ENCODE assay signal across 26 mouse cellular contexts in the genomic region with DNA sequence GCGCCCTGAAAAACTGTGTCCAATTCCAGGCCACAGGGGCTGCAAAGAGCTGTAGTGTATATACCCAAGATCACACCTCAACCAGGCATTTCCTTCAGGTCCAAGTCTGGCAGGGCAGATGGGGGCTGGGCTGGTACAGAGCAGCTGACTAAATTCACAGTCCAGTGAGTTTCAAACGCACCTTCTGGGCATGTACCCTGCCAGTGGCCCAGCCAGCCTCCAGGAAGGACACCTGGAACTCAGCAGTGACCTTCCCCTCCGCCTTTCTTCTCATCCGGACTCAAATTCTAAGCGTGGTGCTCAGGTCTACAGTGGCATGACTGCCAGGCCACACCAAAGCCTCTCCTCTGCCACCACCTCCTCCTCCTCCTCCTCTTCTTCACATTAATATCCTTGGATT. TPM values are rescaled to one million over a fixed set of nuclear protein-coding genes. Genes with fewer than 3 reads are reported as not detected.
A peak's percentile ranks its signal among the peaks of the same experiment; 100 is the strongest.
DNase-seq lines count a peak whose midpoint lies in the region; ATAC-seq and TF ChIP-seq lines count a peak whose summit lies in the region.
"Had no signal": no experiment of that assay in that cellular context is flagged by ENCODE, and none has a peak within 500 bp of the region (broad histone marks: within the 10 kb centered on the region; RNA-seq: fewer than 3 reads in every experiment).

No protein-coding gene starts in this region.

- no peak overlapping the region for H3K27ac ChIP-seq in hindbrain, embryonic 16.5 days (ENCODE audit: low read depth, low read length)
- no peak overlapping the region for H3K27ac ChIP-seq in hindbrain, postnatal 0 days
- peak overlapping the region; percentile 83 for H3K27ac ChIP-seq in kidney, adult 2 months (ENCODE audit: insufficient read depth, low read depth, low read length)
- H3K27ac ChIP-seq in hindbrain, embryonic 13.5 days = no peak overlapping the region
- H3K27ac ChIP-seq: embryonic facial prominence, embryonic 13.5 days; hindbrain, embryonic 12.5 days; intestine, embryonic 15.5 days; midbrain, embryonic 15.5 days; neural tube, embryonic 15.5 days; stomach, embryonic 15.5 days had no signal

- TF ChIP-seq POLR2A in kidney, adult 2 months (IDR thresholded peaks at IDR 0.05; ENCODE audit: low read depth, low read length) = no peak

- H3K4me1 ChIP-seq in hindbrain, embryonic 16.5 days (ENCODE audit: control insufficient read depth, insufficient read depth, low read depth, low read length) = peaks cover 3% of the 10 kb centered on the region; the same call in 1 of the 2 replicates
- no peaks in the 10 kb centered on the region; the same call in 1 of the 2 replicates for H3K4me1 ChIP-seq in hindbrain, postnatal 0 days (ENCODE audit: insufficient read depth, low read length)
- peaks cover 24% of the 10 kb centered on the region for H3K4me1 ChIP-seq in kidney, adult 2 months (ENCODE audit: control insufficient read depth, insufficient read depth, low read length)
- peaks cover 27% of the 10 kb centered on the region for H3K4me1 ChIP-seq in hindbrain, embryonic 13.5 days (replicated peaks)
- H3K4me1 ChIP-seq: heart, embryonic 12.5 days; intestine, embryonic 15.5 days; megakaryocyte, embryonic 14.5 days had no signal

- H3K27me3 ChIP-seq in hindbrain, embryonic 16.5 days (replicated peaks; ENCODE audit: control insufficient read depth, insufficient read depth, low read length) = no peaks in the 10 kb centered on the region
- H3K27me3 ChIP-seq in hindbrain, postnatal 0 days (ENCODE audit: insufficient read depth, low read length) = no peaks in the 10 kb centered on the region
- no peaks in the 10 kb centered on the region for H3K27me3 ChIP-seq in kidney, adult 2 months (replicated peaks; ENCODE audit: control insufficient read depth, insufficient read depth, low read length)
- H3K27me3 ChIP-seq in hindbrain, embryonic 13.5 days = no peaks in the 10 kb centered on the region
- H3K27me3 ChIP-seq: embryonic facial prominence, embryonic 13.5 days; heart, embryonic 12.5 days; hindbrain, embryonic 12.5 days; intestine, embryonic 15.5 days; megakaryocyte, embryonic 14.5 days; midbrain, embryonic 15.5 days; neural tube, embryonic 15.5 days; stomach, embryonic 15.5 days had no signal

- no peak overlapping the region for H3K4me2 ChIP-seq in hindbrain, embryonic 16.5 days (ENCODE audit: low read length)
- no peak overlapping the region for H3K4me2 ChIP-seq in hindbrain, postnatal 0 days (ENCODE audit: low read depth, low read length)
- no peak overlapping the region for H3K4me2 ChIP-seq in hindbrain, embryonic 13.5 days
- H3K4me2 ChIP-seq: embryonic facial prominence, embryonic 13.5 days; heart, embryonic 12.5 days; hindbrain, embryonic 12.5 days; intestine, embryonic 15.5 days; liver, embryonic 11.5 days; midbrain, embryonic 15.5 days; neural tube, embryonic 15.5 days; stomach, embryonic 15.5 days had no signal

- 0 out of 2 replicates have a peak, but pooled peaks have one; percentile 15 for ATAC-seq in hindbrain, embryonic 16.5 days
- no peak for ATAC-seq in hindbrain, postnatal 0 days
- no peak for ATAC-seq in hindbrain, embryonic 13.5 days (ENCODE audit: low FRiP score)
- ATAC-seq: CD4-positive, CD25-positive, alpha-beta regulatory T cell, adult 4 months; forebrain, embryonic 14.5 days; intestine, embryonic 15.5 days had no signal

- no peak overlapping the region for H3K9ac ChIP-seq in hindbrain, embryonic 16.5 days (ENCODE audit: low read depth, low read length)
- no peak overlapping the region for H3K9ac ChIP-seq in hindbrain, postnatal 0 days (replicated peaks; ENCODE audit: low read length)
- no peak overlapping the region for H3K9ac ChIP-seq in hindbrain, embryonic 13.5 days
- H3K9ac ChIP-seq: embryonic facial prominence, embryonic 13.5 days; heart, embryonic 12.5 days; hindbrain, embryonic 12.5 days; intestine, embryonic 15.5 days; midbrain, embryonic 15.5 days; neural tube, embryonic 15.5 days; stomach, embryonic 15.5 days had no signal

- H3K9me3 ChIP-seq in hindbrain, embryonic 16.5 days (ENCODE audit: control insufficient read depth, low read length) = no peaks in the 10 kb centered on the region
- no peaks in the 10 kb centered on the region for H3K9me3 ChIP-seq in hindbrain, postnatal 0 days (ENCODE audit: low read length)
- H3K9me3 ChIP-seq in hindbrain, embryonic 13.5 days = no peaks in the 10 kb centered on the region
- H3K9me3 ChIP-seq: embryonic facial prominence, embryonic 13.5 days; heart, embryonic 12.5 days; hindbrain, embryonic 12.5 days; intestine, embryonic 15.5 days; megakaryocyte, embryonic 14.5 days; midbrain, embryonic 15.5 days; neural tube, embryonic 15.5 days; stomach, embryonic 15.5 days had no signal

- WGBS in hindbrain, embryonic 16.5 days = 89% methylated on average over 5 of the region's 5 CpGs
- 85% methylated on average over 5 of the region's 5 CpGs for WGBS in hindbrain, postnatal 0 days
- 44% methylated on average over 5 of the region's 5 CpGs for WGBS in kidney, adult 2 months
- WGBS in hindbrain, embryonic 13.5 days = 87% methylated on average over 5 of the region's 5 CpGs

- no peak overlapping the region for H3K4me3 ChIP-seq in hindbrain, embryonic 16.5 days (ENCODE audit: low read length)
- H3K4me3 ChIP-seq in hindbrain, postnatal 0 days (ENCODE audit: low read length) = no peak overlapping the region
- H3K4me3 ChIP-seq in kidney, adult 2 months (ENCODE audit: insufficient read depth, low read depth, low read length) = no peak overlapping the region
- no peak overlapping the region for H3K4me3 ChIP-seq in hindbrain, embryonic 13.5 days
- H3K4me3 ChIP-seq: embryonic facial prominence, embryonic 13.5 days; heart, embryonic 12.5 days; hindbrain, embryonic 12.5 days; intestine, embryonic 15.5 days; megakaryocyte, embryonic 14.5 days; midbrain, embryonic 15.5 days; neural tube, embryonic 15.5 days; stomach, embryonic 15.5 days had no signal

- H3K36me3 ChIP-seq in hindbrain, embryonic 16.5 days (ENCODE audit: control insufficient read depth, insufficient read depth, low read length) = peaks cover 13% of the 10 kb centered on the region; the same call in 1 of the 2 replicates
- peaks cover 3% of the 10 kb centered on the region; the same call in 1 of the 2 replicates for H3K36me3 ChIP-seq in hindbrain, postnatal 0 days (ENCODE audit: insufficient read depth, low read length)
- H3K36me3 ChIP-seq in kidney, adult 2 months (ENCODE audit: control insufficient read depth, insufficient read depth, low read length) = no peaks in the 10 kb centered on the region
- peaks cover 16% of the 10 kb centered on the region for H3K36me3 ChIP-seq in hindbrain, embryonic 13.5 days
- H3K36me3 ChIP-seq: embryonic facial prominence, embryonic 13.5 days; intestine, embryonic 15.5 days; midbrain, embryonic 15.5 days; stomach, embryonic 15.5 days had no signal

- no peak for DNase-seq in hindbrain, postnatal 0 days (ENCODE audit: low spot score)
- DNase-seq in cerebellum, adult 8-10 months = peak; percentile 74
- peak; percentile 94 for DNase-seq in kidney, adult 2 months
- peak; percentile 87 to 95 for DNase-seq in kidney, postnatal 25 days
- no peak for DNase-seq in lung, postnatal 10 days
- no peak for DNase-seq in T-cell, adult 2 months (ENCODE audit: low spot score)
- DNase-seq: adrenal gland, postnatal 36 days; heart, postnatal 14 days; lung, adult 18-20 months; right cerebral cortex, postnatal 14 days; thymus, adult 2 months had no signal

- TF ChIP-seq CTCF in hindbrain, postnatal 0 days (IDR thresholded peaks at IDR 0.05; ENCODE audit: low read depth) = no peak
- no peak for TF ChIP-seq CTCF in kidney, adult 2 months (conservative IDR thresholded peaks at IDR 0.05; ENCODE audit: insufficient read depth, insufficient read length, low read depth, low read length)

RNA-seq across cellular contexts. Expression of a gene that starts 19.2 kb away (rescaled TPM):
- polyA plus RNA-seq in hindbrain, embryonic 16.5 days (2015; fragmentation: Nextera tagmentation; extraction: Ambion mirVana) = 92.0 and 103 TPM in 2 replicates
- 136 and 162 TPM in 2 replicates for total RNA-seq in hindbrain, postnatal 0 days (2014; rRNA removed)
- 72.4 and 79.1 TPM in 2 replicates for polyA plus RNA-seq in hindbrain, postnatal 0 days (2015; fragmentation: Nextera tagmentation; extraction: Ambion mirVana)
- polyA plus RNA-seq in kidney, adult 2 months (2012; rRNA removed) = 68.4 and 71.1 TPM in 2 replicates
- polyA plus RNA-seq in hindbrain, embryonic 13.5 days (2015; fragmentation: Nextera tagmentation; extraction: Ambion mirVana) = 74.9 and 83.6 TPM in 2 replicates

RNA-seq across cellular contexts. Expression of a gene that starts 58.2 kb away (rescaled TPM):
- polyA plus RNA-seq in hindbrain, embryonic 16.5 days (2015; fragmentation: Nextera tagmentation; extraction: Ambion mirVana) = 2.7 and 3.8 TPM in 2 replicates
- total RNA-seq in hindbrain, postnatal 0 days (2014; rRNA removed) = 1.8 and 2.2 TPM in 2 replicates
- 3.8 and 5.0 TPM in 2 replicates for polyA plus RNA-seq in hindbrain, postnatal 0 days (2015; fragmentation: Nextera tagmentation; extraction: Ambion mirVana)
- not detected in 2 replicates for polyA plus RNA-seq in kidney, adult 2 months (2012; rRNA removed)
- 1.7 TPM in 2 replicates for polyA plus RNA-seq in hindbrain, embryonic 13.5 days (2015; fragmentation: Nextera tagmentation; extraction: Ambion mirVana)
- total RNA-seq: adrenal gland, postnatal 36 days; gastrocnemius, postnatal 4 days; heart, postnatal 14 days had no signal
- polyA plus RNA-seq: intestine, embryonic 15.5 days; liver, embryonic 11.5 days; spleen, adult 2 months had no signal

Comparison
In these comparisons a context has a peak if more than half of its experiments do, and no peak if none do; other contexts are left out.
1. DNase-seq: peak in cerebellum, adult 8-10 months (single experiment), kidney, adult 2 months (single experiment) and kidney, postnatal 25 days (2 of 2); none in hindbrain, postnatal 0 days (single experiment), lung, postnatal 10 days (single experiment) and T-cell, adult 2 months (single experiment).